Mouse (Mus musculus) adrenal gland, postnatal 25 days (tissue): ENCODE results near the gene Fam83c. TPM values are rescaled to one million over a fixed set of nuclear protein-coding genes. Genes with fewer than 3 reads are reported as not detected.
A peak's percentile ranks its signal among the peaks of the same experiment; 100 is the strongest.

Experiments used
- DNase-seq: peaks from one replicate; pipeline ENCODE4 v3.0.0; 2021; ENCODE audit warnings: mixed read lengths
- total RNA-seq: library from RNA; stranded (reverse); gene quantifications from 2 replicates; pipeline ENCODE4 v1.2.3, GENCODE M21; 2021

The Fam83c gene
- total RNA-seq, 1 experiment from 2014 or later: 0.06 TPM

GRCm38 (mm10) chr2:155794674-155795445 lies 39.8 kb downstream of the Fam83c start:
- DNase-seq: peak; percentile 42

GRCm38 (mm10) chr2:155792899-155793298 lies 41.8 kb downstream of the Fam83c start:
- no peak for DNase-seq

GRCm38 (mm10) chr2:155787949-155788931 lies 46.4 kb downstream of the Fam83c start:
- no peak for DNase-seq

GRCm38 (mm10) chr2:155786905-155787304 lies 47.7 kb downstream of the Fam83c start:
- DNase-seq: no peak

- no peak for DNase-seq
Measured at GRCm38 (mm10) chr2:155784534-155784933, 50.1 kb downstream of the Fam83c start.

- DNase-seq: no peak
Measured at GRCm38 (mm10) chr2:155779506-155779905, 55.1 kb downstream of the Fam83c start.

DNA sequence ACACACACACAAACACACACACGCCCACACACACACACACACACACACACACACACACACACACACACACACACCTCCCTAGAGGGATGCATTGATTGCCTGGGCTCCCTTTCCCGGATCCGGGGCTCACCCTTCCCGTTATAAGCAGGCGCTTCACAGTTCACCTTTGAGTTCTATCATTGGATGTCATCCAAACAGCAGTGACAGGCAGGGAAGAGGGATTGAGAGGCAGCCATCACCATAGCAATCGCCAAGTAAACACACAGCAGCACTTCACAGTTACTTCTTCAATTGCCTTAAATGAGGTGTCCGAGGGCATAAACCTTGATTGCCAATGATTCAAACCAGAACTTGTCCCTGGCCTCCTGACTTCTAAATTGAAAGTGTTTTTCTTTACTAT lies 55.6 kb downstream of the Fam83c start:
- DNase-seq: no peak

DNA sequence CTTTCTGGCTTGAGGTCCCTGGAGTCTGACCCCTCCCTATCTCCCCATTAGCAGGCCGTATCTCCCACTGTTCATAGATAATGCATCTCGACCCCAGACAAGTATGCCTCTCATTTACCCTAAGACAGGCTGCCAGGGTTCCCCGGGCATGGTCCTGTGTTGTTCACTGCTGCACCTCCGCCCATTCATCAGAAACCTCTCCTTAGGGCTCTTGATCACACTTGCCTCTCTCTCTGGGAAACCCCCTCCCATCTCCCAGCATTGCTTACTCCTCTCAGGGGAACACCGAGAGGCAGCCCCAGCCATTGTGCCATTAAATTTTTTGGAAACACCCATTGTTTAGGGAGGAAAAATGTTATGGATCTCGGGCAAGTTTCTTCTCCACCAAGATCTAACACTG lies 56.6 kb downstream of the Fam83c start:
- DNase-seq: no peak

DNA sequence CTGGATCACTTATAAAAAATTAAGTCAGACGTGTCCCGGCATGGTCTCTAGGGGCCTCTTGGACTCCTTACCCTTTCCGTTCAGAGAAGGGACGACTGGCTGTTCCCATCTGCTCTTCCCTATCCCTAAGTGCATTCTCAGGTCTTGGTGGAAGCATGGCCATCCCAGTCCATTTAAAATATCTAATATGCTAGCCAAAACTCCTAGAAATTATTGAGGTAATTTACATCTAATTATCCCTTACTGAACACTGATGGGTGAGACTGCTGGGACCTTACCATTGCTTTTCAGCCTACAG lies 57.0 kb downstream of the Fam83c start:
- DNase-seq: no peak

Other genes starting within 250 kb of the Fam83c start
- gene Gss, start 242.0 kb downstream of the Fam83c start, total RNA-seq: 67.6 and 82.2 TPM in 2 replicates
- 0.24 TPM in 1 of 2 replicates, not detected in the other for gene Myh7b, start 223.6 kb downstream of the Fam83c start, total RNA-seq
- gene Trpc4ap, start 142.5 kb downstream of the Fam83c start, total RNA-seq: 150 and 170 TPM in 2 replicates
- 39.8 and 39.9 TPM in 2 replicates for gene Edem2, start 105.4 kb downstream of the Fam83c start, total RNA-seq
- not detected in 2 replicates for gene Gm17581, start 99.0 kb downstream of the Fam83c start, total RNA-seq
- 21.8 and 24.0 TPM in 2 replicates for gene Procr, start 83.7 kb downstream of the Fam83c start, total RNA-seq
- 1.9 and 2.3 TPM in 2 replicates for gene Mmp24, start 59.5 kb downstream of the Fam83c start, total RNA-seq
- gene BC029722, start 15.4 kb downstream of the Fam83c start, total RNA-seq: 159 and 181 TPM in 2 replicates
- 112 and 131 TPM in 2 replicates for gene Eif6, start 7.9 kb downstream of the Fam83c start, total RNA-seq
- 74.4 and 114 TPM in 2 replicates for gene Uqcc1, start 95.5 kb upstream of the Fam83c start, total RNA-seq
- gene Gm15557, start 105.9 kb upstream of the Fam83c start, total RNA-seq: not detected in 2 replicates
- gene Gdf5, start 110.5 kb upstream of the Fam83c start, total RNA-seq: 1.3 TPM in 1 of 2 replicates, not detected in the other
- gene Cep250, start 121.6 kb upstream of the Fam83c start, total RNA-seq: 12.2 and 19.0 TPM in 2 replicates
- 4.0 and 4.3 TPM in 2 replicates for gene 6430550D23Rik, start 173.1 kb upstream of the Fam83c start, total RNA-seq
- 242 and 246 TPM in 2 replicates for gene Ergic3, start 173.2 kb upstream of the Fam83c start, total RNA-seq
- not detected in 2 replicates for gene Fer1l4, start 218.1 kb upstream of the Fam83c start, total RNA-seq
- gene Spag4, start 230.3 kb upstream of the Fam83c start, total RNA-seq: 2.4 and 2.9 TPM in 2 replicates